Mouse (Mus musculus) midbrain, embryonic 14.5 days (tissue): ENCODE measurements around the gene Rbm25. TPM values are rescaled to one million over a fixed set of nuclear protein-coding genes. Genes with fewer than 3 reads are reported as not detected.
A peak's percentile ranks its signal among the peaks of the same experiment; 100 is the strongest.

Experiments used
- ATAC-seq: fragments of 200-750 bp; cut with Nextera tagmentation; 2 replicates; pipeline ENCODE4 v1.8.0; 2017; ENCODE audit warnings: moderate number of reproducible peaks, moderate library complexity; ENCODE audit not compliant: low FRiP score, low TSS enrichment
- DNase-seq: peaks from one replicate; pipeline ENCODE4 v3.0.0-alpha.2; 2015
- H3K27ac ChIP-seq: fragments of 300-500 bp; sonication (generic); replicated peaks from 2 replicates; pipeline ENCODE4 v1.5.1; 2014; ENCODE audit warnings: mild to moderate bottlenecking, low read depth, low read length, moderate library complexity
- H3K27me3 ChIP-seq: fragments of 300-500 bp; sonication (generic); 2 replicates; pipeline ENCODE4 v1.6.1; 2014; ENCODE audit warnings: low read length, control low read depth, mixed read lengths; ENCODE audit not compliant: control insufficient read depth, insufficient read depth
- H3K36me3 ChIP-seq: fragments of 300-500 bp; sonication (generic); 2 replicates; pipeline ENCODE4 v1.6.1; 2014; ENCODE audit warnings: low read length, control low read depth; ENCODE audit not compliant: control insufficient read depth, insufficient read depth
- H3K4me1 ChIP-seq: fragments of 300-500 bp; sonication (generic); 2 replicates; pipeline ENCODE4 v1.6.1; 2014; ENCODE audit warnings: mild to moderate bottlenecking, antibody characterized with exemption, low read length, control low read depth; ENCODE audit not compliant: control insufficient read depth, insufficient read depth
- H3K4me2 ChIP-seq: fragments of 300-500 bp; sonication (generic); 2 replicates; pipeline ENCODE4 v1.6.1; 2014; ENCODE audit warnings: mild to moderate bottlenecking, low read length, moderate library complexity
- H3K4me3 ChIP-seq: fragments of 300-500 bp; sonication (generic); replicated peaks from 2 replicates; pipeline ENCODE4 v1.5.1; 2014; ENCODE audit warnings: low read depth, low read length
- H3K9ac ChIP-seq: fragments of 300-500 bp; sonication (generic); replicated peaks from 2 replicates; pipeline ENCODE4 v1.6.1; 2014; ENCODE audit warnings: mild to moderate bottlenecking, low read length, moderate library complexity
- H3K9me3 ChIP-seq: fragments of 300-500 bp; sonication (generic); 2 replicates; pipeline ENCODE4 v1.6.1; 2016; ENCODE audit warnings: low read length, control low read depth, mixed read lengths; ENCODE audit not compliant: control insufficient read depth
- WGBS: fragments of 180-500 bp; shearing (Covaris S2); extraction: QIAGEN DNeasy Blood & Tissue Kit; methylation state at CpG from one replicate; pipeline ENCODE4 v1.1.7; 2014; 5-methylcytosine and 5-hydroxymethylcytosine counted together
- polyA plus RNA-seq: library from polyadenylated mRNA; unstranded; fragments of >200 nt; fragmentation: Nextera tagmentation; extraction: Ambion mirVana; gene quantifications from 2 replicates; pipeline ENCODE4 v1.2.1, GENCODE M21; 2014

Gene Rbm25
- polyA plus RNA-seq, 1 experiment from 2014 or later = 227 TPM

DNA sequence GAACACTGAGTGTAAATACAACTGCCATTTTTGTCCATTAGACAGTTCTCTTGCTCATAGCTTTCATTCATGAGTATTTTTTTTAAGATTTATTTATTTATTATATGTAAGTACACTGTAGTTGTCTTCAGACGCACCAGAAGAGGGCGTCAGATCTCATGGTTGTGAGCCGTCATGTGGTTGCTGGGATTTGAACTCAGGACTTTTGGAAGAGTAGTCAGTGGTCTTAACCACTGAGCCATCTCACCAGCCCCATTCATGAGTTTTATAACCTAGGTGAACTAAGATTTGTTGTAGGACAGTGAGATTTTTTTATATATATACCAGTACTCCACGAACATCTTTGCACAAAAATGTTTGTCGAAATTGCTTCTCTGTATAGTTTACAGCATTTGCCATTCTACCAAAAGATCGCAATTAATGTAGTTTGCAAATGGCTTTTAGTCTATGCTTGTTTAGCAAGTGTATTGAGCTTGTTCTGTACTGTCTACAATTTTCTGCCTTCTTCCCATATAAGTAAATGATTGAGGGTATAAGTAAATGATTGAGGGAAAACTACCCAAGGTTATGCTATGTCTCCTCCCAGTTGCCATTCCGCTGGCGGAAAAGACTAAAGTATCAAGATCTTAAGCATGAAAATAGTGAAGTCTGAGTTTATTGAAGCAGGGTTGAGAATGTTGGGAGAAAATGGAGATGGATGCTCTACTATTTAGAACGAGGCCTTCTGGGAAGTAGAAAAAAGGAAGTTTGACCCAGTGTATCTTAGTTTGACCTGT, 55.7 kb downstream of the Rbm25 start:
- Histone ChIP-seq H3K4me2 (no peak overlapping the region), H3K27ac (no peak overlapping the region), H3K4me1 (peaks cover 14% of the 10 kb centered on the region)

DNA sequence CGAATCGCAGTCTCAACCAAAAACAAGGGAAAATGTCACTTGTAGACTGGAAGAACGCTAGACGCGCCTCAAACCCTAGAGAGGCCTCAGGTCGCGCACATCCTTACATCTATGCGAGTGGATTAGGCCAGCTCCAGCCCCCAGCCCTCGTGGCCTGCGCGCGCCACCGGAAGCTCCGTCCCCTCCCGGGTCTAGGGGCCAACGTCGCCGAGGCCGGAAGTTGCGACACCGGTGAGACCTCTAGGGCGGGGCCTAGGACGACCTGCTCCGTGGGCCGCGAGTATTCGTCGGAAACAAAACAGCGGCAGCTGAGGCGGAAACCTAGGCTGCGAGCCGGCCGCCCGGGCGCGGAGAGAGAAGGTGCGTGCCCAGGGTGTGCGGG, 56.9 kb downstream of the Rbm25 start, which contains the start of gene Psen1:
Gene Psen1, plus strand, starts transcription at position 219 of the 382 bp plus-strand sequence.
- H3K27me3 ChIP-seq = no peaks in the 10 kb centered on the region
- H3K9ac ChIP-seq = peak within 1 kb of the TSS; percentile 86
- H3K4me3 ChIP-seq = peak within 1 kb of the TSS; percentile 98
- H3K4me2 ChIP-seq = peak within 1 kb of the TSS; percentile 77
- WGBS = under 1% methylated on average over 38 of the region's 38 CpGs
- H3K36me3 ChIP-seq = 0 out of 2 replicates have a peak, but pooled peaks cover 7% of the 10 kb centered on the region
- H3K4me1 ChIP-seq = peaks cover 14% of the 10 kb centered on the region
- H3K9me3 ChIP-seq = no peaks in the 10 kb centered on the region
- peak within 1 kb of the TSS; percentile 95 for H3K27ac ChIP-seq
- DNase-seq (peak; percentile 98), ATAC-seq (peak; percentile 99)

More for the DNA sequence above, 55.7 kb downstream of the Rbm25 start:
- DNase-seq = no peak
- no peak for ATAC-seq
- WGBS = 93% methylated on average over 9 of the region's 9 CpGs
- Histone ChIP-seq H3K4me3 (no peak overlapping the region), H3K27me3 (no peaks in the 10 kb centered on the region), H3K36me3 (peaks cover 13% of the 10 kb centered on the region), H3K9me3 (no peaks in the 10 kb centered on the region), H3K9ac (no peak overlapping the region)

- H3K27ac ChIP-seq = peak overlapping the region; percentile 95
- H3K27me3 ChIP-seq = no peaks in the 10 kb centered on the region
- ATAC-seq (peak; percentile 90), DNase-seq (no peak)
- 1% methylated on average over 49 of the region's 49 CpGs for WGBS
- 0 out of 2 replicates have a peak, but pooled peaks cover 7% of the 10 kb centered on the region for H3K36me3 ChIP-seq
- H3K4me2 ChIP-seq = peak overlapping the region; percentile 77
- peak overlapping the region; percentile 86 for H3K9ac ChIP-seq
- H3K9me3 ChIP-seq = no peaks in the 10 kb centered on the region
- H3K4me3 ChIP-seq = peak overlapping the region; percentile 98
- H3K4me1 ChIP-seq = peaks cover 14% of the 10 kb centered on the region
Measured at GRCm38 (mm10) chr12:83688316-83689086, 57.5 kb downstream of the Rbm25 start.

GRCm38 (mm10) chr12:83689087-83689432, 58.0 kb downstream of the Rbm25 start:
- peaks cover 14% of the 10 kb centered on the region for H3K4me1 ChIP-seq
- H3K9me3 ChIP-seq = no peaks in the 10 kb centered on the region
- 35% methylated on average over 6 of the region's 6 CpGs for WGBS
- no peaks in the 10 kb centered on the region for H3K27me3 ChIP-seq
- H3K4me2 ChIP-seq = peak overlapping the region; percentile 77
- ATAC-seq (no peak), DNase-seq (no peak)
- no peak overlapping the region for H3K27ac ChIP-seq
- H3K36me3 ChIP-seq = 0 out of 2 replicates have a peak, but pooled peaks cover 7% of the 10 kb centered on the region
- H3K9ac ChIP-seq = peak overlapping the region; percentile 86
- peak overlapping the region; percentile 98 for H3K4me3 ChIP-seq

DNA sequence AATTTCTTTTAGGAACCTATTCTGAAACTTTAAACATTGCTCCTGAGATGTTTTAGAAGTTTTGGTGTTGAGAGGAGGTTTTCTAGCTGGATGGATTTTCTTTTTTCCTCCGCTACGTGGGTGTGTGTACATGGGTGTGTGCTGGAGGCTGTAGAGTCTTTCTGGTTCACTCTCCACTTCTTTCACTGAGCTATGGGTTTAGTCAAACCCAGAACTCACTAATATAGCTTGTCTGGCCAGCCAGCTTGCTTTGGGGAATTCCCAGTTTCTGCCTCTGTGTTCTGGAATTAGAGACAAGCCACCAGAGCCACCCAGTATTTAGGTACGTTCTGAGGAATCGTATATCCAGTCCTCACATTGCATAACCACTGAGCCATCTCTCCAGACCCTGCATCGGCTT, 63.0 kb downstream of the Rbm25 start:
- H3K27ac ChIP-seq = no peak overlapping the region

GRCm38 (mm10) chr12:83694669-83695068, 63.6 kb downstream of the Rbm25 start:
- peaks cover 9% of the 10 kb centered on the region for H3K36me3 ChIP-seq
- no peak overlapping the region for H3K27ac ChIP-seq
- no peak overlapping the region for H3K9ac ChIP-seq
- no peak for ATAC-seq
- DNase-seq = no peak
- H3K4me3 ChIP-seq = no peak overlapping the region
- no peaks in the 10 kb centered on the region for H3K9me3 ChIP-seq
- H3K4me1 ChIP-seq = peaks cover 4% of the 10 kb centered on the region; the same call in 1 of the 2 replicates
- H3K27me3 ChIP-seq = no peaks in the 10 kb centered on the region
- 96% methylated on average over 3 of the region's 3 CpGs for WGBS
- H3K4me2 ChIP-seq = no peak overlapping the region

More for the DNA sequence above, 63.0 kb downstream of the Rbm25 start:
- H3K27me3 ChIP-seq = no peaks in the 10 kb centered on the region
- H3K9me3 ChIP-seq = no peaks in the 10 kb centered on the region
- H3K9ac ChIP-seq = no peak overlapping the region
- no peak for DNase-seq
- H3K4me2 ChIP-seq = no peak overlapping the region
- WGBS = 95% methylated on average over 5 of the region's 5 CpGs
- no peak overlapping the region for H3K4me3 ChIP-seq
- H3K4me1 ChIP-seq = peaks cover 11% of the 10 kb centered on the region
- ATAC-seq = no peak
- H3K36me3 ChIP-seq = 0 out of 2 replicates have a peak, but pooled peaks cover 4% of the 10 kb centered on the region

DNA sequence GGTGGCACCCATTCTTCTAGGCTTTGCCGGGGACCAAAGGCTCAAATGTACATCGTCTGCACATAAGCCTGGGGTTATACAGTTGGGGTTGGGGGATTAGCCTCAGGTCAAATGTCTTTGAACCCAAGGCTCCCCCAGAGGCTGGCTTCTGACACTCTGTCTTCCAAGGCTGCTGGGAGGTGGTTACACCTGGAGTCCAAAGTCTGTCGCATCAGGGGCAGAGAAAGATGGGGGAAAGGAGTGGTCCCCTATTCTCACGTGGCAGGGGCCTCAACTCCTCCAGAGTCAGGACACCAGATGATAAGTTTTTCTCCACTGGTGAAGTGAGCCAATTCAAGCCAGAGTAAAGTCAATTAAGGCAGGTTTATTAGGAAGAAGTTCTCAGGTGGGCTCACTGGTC, 67.6 kb downstream of the Rbm25 start:
- 84% methylated on average over 4 of the region's 4 CpGs for WGBS
- H3K27me3 ChIP-seq = no peaks in the 10 kb centered on the region
- no peak overlapping the region for H3K4me3 ChIP-seq
- no peak overlapping the region for H3K9ac ChIP-seq
- no peaks in the 10 kb centered on the region for H3K4me1 ChIP-seq
- H3K27ac ChIP-seq = no peak overlapping the region
- H3K36me3 ChIP-seq = peaks cover 29% of the 10 kb centered on the region
- no peaks in the 10 kb centered on the region for H3K9me3 ChIP-seq
- no peak for DNase-seq
- no peak for ATAC-seq
- no peak overlapping the region for H3K4me2 ChIP-seq

GRCm38 (mm10) chr12:83701608-83702007, 70.6 kb downstream of the Rbm25 start:
- ATAC-seq (no peak), DNase-seq (no peak)
- H3K9ac ChIP-seq = no peak overlapping the region
- H3K27me3 ChIP-seq = no peaks in the 10 kb centered on the region
- no peak overlapping the region for H3K4me2 ChIP-seq
- 94% methylated on average over 7 of the region's 7 CpGs for WGBS
- no peaks in the 10 kb centered on the region for H3K9me3 ChIP-seq
- H3K4me3 ChIP-seq = no peak overlapping the region
- H3K4me1 ChIP-seq = no peaks in the 10 kb centered on the region
- peaks cover 29% of the 10 kb centered on the region for H3K36me3 ChIP-seq
- H3K27ac ChIP-seq = no peak overlapping the region
